Mouse (Mus musculus): Measurements from ENCODE around the gene Herc1.

DNA sequence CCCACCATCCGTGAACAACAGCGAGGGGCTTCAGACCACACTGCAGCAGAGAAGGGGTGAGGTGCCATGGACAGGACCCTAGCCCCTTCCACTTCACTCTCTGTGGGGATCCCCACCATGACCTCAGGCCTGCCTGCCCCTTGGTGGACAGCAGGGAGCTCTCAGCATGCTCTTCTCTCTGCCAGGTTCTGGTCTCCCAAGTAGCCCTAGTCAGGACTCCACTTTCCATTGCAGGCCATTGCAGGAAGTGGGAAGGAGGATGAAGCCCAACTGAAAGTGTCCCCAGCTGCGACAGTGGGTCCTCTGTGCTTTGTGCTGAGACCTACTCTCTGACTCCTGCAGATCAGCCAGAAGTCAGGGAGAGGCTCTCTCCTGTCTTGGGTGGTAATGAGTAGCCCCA lies 157.4 kb downstream of the Herc1 start:
- TF ChIP-seq CTCF (IDR thresholded peaks at IDR 0.05; ENCODE audit: borderline replicate concordance, extremely low read depth, insufficient read depth, insufficient read length) (no peak), POLR2A (IDR thresholded peaks at IDR 0.05; ENCODE audit: borderline replicate concordance, extremely low read depth, insufficient read depth, insufficient read length, poor library complexity, severe bottlenecking) (no peak)

All from brain, embryonic 14.5 days (tissue).